Mouse (Mus musculus): ENCODE results near the gene Trappc6b. TPM values are rescaled to one million over a fixed set of nuclear protein-coding genes. Genes with fewer than 3 reads are reported as not detected.
A peak's percentile ranks its signal among the peaks of the same experiment; 100 is the strongest.

Trappc6b gene
- polyA plus RNA-seq (2015; fragmentation: Nextera tagmentation; extraction: Ambion mirVana), result 161 and 166 TPM in 2 replicates

DNA sequence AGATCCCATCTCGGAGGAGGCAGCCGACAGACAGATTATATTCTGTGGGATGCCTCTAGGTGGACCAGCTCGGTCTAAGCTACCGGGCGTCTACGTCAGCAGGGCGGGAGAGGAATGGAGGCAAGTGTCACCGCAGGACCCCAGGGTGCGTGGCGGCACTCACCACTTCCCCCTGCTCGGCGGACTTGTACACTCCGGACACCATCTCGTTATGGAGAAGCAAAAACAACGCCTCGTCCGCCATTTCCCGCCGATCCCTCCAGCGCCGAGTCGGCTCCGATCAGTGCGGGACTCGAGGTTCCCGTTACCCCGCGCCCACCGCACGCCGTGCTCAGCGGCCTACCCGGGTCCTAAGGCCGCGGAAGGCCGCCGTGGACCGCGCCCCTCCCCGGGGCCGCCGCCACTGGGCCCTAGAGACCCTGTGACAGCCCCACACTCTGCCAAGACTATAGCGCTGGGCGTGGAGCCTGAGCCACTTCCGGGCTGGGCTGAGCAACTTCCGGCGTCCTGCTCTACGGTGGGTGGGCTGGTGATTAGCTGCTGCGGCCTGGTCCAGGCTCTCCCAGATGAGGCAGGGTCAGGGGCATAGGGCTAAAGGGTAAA lies at the start of gene Trappc6b:
Gene Trappc6b, minus strand, starts transcription at position 480 of the 603 bp plus-strand sequence.
- H3K9ac ChIP-seq, result peak within 1 kb of the TSS; percentile 96
- WGBS, result under 1% methylated on average over 49 of the region's 49 CpGs
- no peaks in the 10 kb centered on the region for H3K9me3 ChIP-seq
- peaks cover 36% of the 10 kb centered on the region for H3K4me1 ChIP-seq (replicated peaks)
- H3K36me3 ChIP-seq, result peaks cover 19% of the 10 kb centered on the region
- peak within 1 kb of the TSS; percentile 58 for H3K4me2 ChIP-seq
- peaks cover 3% of the 10 kb centered on the region; the same call in 1 of the 2 replicates for H3K27me3 ChIP-seq
- peak within 1 kb of the TSS; percentile 97 for H3K27ac ChIP-seq (replicated peaks)
- peak; percentile 98 for ATAC-seq (ENCODE audit: low read depth)
- H3K4me3 ChIP-seq, result peak within 1 kb of the TSS; percentile 76

DNA sequence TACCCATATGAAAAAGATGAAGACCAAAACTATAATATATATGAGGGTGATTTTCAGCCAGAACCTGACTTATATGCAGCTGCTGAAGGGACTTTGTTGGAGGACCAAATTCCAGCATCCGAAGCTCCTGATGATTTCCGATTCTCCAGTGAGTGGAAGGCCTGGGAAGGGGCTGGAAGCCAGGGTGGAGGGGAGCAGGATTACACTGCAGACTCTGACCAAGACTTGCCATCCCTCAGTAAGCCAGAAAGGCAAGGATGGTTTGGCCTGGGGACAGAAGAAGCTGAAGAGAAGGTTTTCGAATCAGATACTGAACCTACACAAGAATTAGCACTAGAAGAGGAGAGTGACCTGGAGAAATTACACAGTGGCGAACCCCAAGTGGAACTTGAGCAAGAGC lies 46.7 kb upstream of the Trappc6b start:
- no peaks in the 10 kb centered on the region for H3K36me3 ChIP-seq
- H3K4me3 ChIP-seq, result no peak overlapping the region
- no peak overlapping the region for H3K27ac ChIP-seq (replicated peaks)
- WGBS, result 85% methylated on average over 4 of the region's 4 CpGs
- no peak overlapping the region for H3K9ac ChIP-seq
- no peaks in the 10 kb centered on the region for H3K9me3 ChIP-seq
- H3K27me3 ChIP-seq, result no peaks in the 10 kb centered on the region
- no peak overlapping the region for H3K4me2 ChIP-seq
- no peaks in the 10 kb centered on the region for H3K4me1 ChIP-seq (replicated peaks)
- no peak for ATAC-seq (ENCODE audit: low read depth)

DNA sequence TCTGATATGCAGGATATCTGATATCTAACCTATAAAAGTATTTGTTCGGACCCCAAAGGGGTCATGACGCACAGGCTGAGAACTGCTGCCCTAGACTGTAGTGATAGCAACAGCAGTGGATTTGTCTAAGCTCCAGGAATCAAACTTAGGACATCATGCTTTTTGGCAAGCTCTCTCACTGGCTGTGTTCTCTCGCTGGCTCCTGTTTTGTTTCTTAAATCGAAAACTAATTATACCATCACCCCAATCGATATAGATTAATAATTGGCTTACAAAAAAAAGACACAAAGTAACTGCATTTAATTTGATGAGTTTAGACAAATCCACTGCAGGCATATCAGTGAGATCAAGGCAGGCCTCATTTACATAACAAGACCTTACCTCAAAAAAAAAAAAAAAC lies 45.2 kb upstream of the Trappc6b start:
- 91% methylated on average over 5 of the region's 5 CpGs for WGBS

GRCm38 (mm10) chr12:59105914-59106313 lies 44.6 kb upstream of the Trappc6b start:
- Histone ChIP-seq H3K27ac (replicated peaks) (no peak overlapping the region), H3K27me3 (no peaks in the 10 kb centered on the region), H3K4me1 (replicated peaks) (no peaks in the 10 kb centered on the region), H3K9ac (no peak overlapping the region), H3K9me3 (no peaks in the 10 kb centered on the region), H3K4me2 (no peak overlapping the region), H3K4me3 (no peak overlapping the region), H3K36me3 (no peaks in the 10 kb centered on the region)
- 85% methylated on average over 6 of the region's 6 CpGs for whole genome bisulfite sequencing
- ATAC-seq (ENCODE audit: low read depth), result no peak

More for the DNA sequence above, 45.2 kb upstream of the Trappc6b start:
- Histone ChIP-seq H3K4me3 (no peak overlapping the region), H3K4me2 (no peak overlapping the region), H3K27ac (replicated peaks) (no peak overlapping the region), H3K9ac (no peak overlapping the region), H3K36me3 (no peaks in the 10 kb centered on the region), H3K27me3 (no peaks in the 10 kb centered on the region), H3K9me3 (no peaks in the 10 kb centered on the region), H3K4me1 (replicated peaks) (no peaks in the 10 kb centered on the region)
- ATAC-seq (ENCODE audit: low read depth), result no peak

GRCm38 (mm10) chr12:59104771-59105170 lies 43.5 kb upstream of the Trappc6b start:
- H3K27ac ChIP-seq (replicated peaks), result no peak overlapping the region
- no peaks in the 10 kb centered on the region for H3K9me3 ChIP-seq
- no peak overlapping the region for H3K9ac ChIP-seq
- no peak overlapping the region for H3K4me2 ChIP-seq
- H3K27me3 ChIP-seq, result no peaks in the 10 kb centered on the region
- WGBS, result 72% methylated on average over 5 of the region's 5 CpGs
- H3K4me1 ChIP-seq (replicated peaks), result no peaks in the 10 kb centered on the region
- no peaks in the 10 kb centered on the region for H3K36me3 ChIP-seq
- ATAC-seq (ENCODE audit: low read depth), result no peak
- H3K4me3 ChIP-seq, result no peak overlapping the region

DNA sequence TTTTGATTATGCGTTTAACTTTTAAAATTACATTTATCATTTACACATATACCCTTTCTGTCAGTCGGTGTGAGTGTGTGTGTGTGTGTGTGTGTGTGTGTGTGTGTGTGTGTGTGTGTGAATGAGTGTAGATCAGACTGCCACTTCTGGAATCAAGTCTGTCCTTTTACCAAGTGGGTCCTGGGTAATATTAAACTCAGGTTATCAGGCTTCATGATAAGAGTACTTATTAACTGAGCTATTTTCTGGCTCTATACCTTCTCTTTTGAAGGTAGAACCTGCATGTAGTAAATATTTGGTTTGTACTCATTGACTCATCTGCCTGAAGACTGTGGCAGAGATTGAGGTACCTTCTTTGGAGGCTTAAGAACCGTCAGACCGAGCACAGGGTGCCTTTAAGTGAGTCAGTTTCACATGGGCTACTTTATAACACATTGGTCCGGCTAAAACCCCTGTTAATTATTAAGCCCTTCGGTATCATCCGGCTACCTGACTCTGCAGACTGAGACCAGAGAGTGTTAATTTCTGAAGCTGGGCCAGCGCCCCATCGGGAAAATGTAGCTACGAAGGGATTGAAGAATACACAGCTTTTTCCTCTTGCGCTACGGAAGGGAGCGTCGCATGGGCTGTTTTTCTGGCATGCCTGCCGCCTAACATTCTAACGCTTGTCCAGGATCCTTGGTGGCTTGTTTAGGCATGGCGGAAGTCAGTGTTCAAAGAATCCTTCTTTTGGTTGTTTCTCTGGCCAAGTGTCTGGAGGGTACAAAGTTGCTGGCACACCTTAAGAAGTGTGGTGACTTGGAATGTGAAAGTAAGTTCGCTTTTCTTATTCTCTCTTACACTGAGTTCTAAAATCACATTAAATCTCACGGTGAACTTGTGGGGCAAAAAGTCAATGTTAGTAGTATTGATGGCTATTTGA lies 34.1 kb upstream of the Trappc6b start, which contains the start of gene Mia2:
Gene Mia2, plus strand, starts transcription at position 696 of the 922 bp plus-strand sequence.
- H3K36me3 ChIP-seq, result no peaks in the 10 kb centered on the region
- H3K4me3 ChIP-seq, result no peak within 1 kb of the TSS
- no peaks in the 10 kb centered on the region for H3K9me3 ChIP-seq
- H3K27ac ChIP-seq (replicated peaks), result no peak within 1 kb of the TSS
- no peak within 1 kb of the TSS for H3K9ac ChIP-seq
- 78% methylated on average over 19 of the region's 19 CpGs for whole genome bisulfite sequencing
- no peaks in the 10 kb centered on the region for H3K27me3 ChIP-seq
- no peak within 1 kb of the TSS for H3K4me2 ChIP-seq
- ATAC-seq (ENCODE audit: low read depth), result no peak
- no peaks in the 10 kb centered on the region for H3K4me1 ChIP-seq (replicated peaks)

DNA sequence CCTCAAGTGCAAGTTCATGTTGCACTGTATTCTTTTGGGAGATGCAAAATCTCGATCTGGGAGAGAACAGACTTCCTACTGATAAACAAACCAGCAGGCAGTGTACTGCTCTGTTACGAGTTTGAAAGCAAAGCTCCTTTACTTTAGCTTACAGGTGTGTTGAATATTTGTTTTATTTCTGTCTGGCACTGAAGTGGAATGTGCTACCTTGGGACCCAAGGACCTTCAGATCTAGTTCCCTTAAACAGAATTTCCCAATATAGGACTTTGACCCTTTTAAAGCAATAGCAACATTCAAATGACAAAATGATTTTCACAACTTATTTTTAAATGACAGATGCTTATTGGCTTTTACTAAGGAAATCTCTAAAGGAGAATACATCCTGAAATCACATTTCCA lies 32.3 kb upstream of the Trappc6b start:
- no peak for ATAC-seq (ENCODE audit: low read depth)
- WGBS, result 68% methylated on average over 2 of the region's 2 CpGs
- Histone ChIP-seq H3K27me3 (no peaks in the 10 kb centered on the region), H3K4me2 (no peak overlapping the region), H3K27ac (replicated peaks) (no peak overlapping the region), H3K4me1 (replicated peaks) (no peaks in the 10 kb centered on the region), H3K9ac (no peak overlapping the region), H3K4me3 (no peak overlapping the region), H3K36me3 (no peaks in the 10 kb centered on the region), H3K9me3 (no peaks in the 10 kb centered on the region)

- Histone ChIP-seq H3K27me3 (no peaks in the 10 kb centered on the region), H3K9me3 (no peaks in the 10 kb centered on the region), H3K9ac (no peak overlapping the region), H3K36me3 (no peaks in the 10 kb centered on the region), H3K4me2 (no peak overlapping the region), H3K4me1 (replicated peaks) (no peaks in the 10 kb centered on the region), H3K27ac (replicated peaks) (no peak overlapping the region), H3K4me3 (no peak overlapping the region)
- WGBS, result 89% methylated on average over 5 of the region's 5 CpGs
- no peak for ATAC-seq (ENCODE audit: low read depth)
These were observed 24.9 kb upstream of the Trappc6b start for GRCm38 (mm10) chr12:59086171-59086570.

GRCm38 (mm10) chr12:59084446-59084845 lies 23.2 kb upstream of the Trappc6b start:
- Histone ChIP-seq H3K4me1 (replicated peaks) (no peaks in the 10 kb centered on the region), H3K27ac (replicated peaks) (no peak overlapping the region), H3K36me3 (no peaks in the 10 kb centered on the region), H3K9me3 (no peaks in the 10 kb centered on the region), H3K27me3 (no peaks in the 10 kb centered on the region), H3K4me2 (no peak overlapping the region), H3K9ac (no peak overlapping the region), H3K4me3 (no peak overlapping the region)
- no peak for ATAC-seq (ENCODE audit: low read depth)
- WGBS, result 77% methylated on average over 5 of the region's 5 CpGs

GRCm38 (mm10) chr12:59080461-59080860 lies 19.2 kb upstream of the Trappc6b start:
- no peak overlapping the region for H3K4me2 ChIP-seq
- no peak overlapping the region for H3K27ac ChIP-seq (replicated peaks)
- WGBS, result 87% methylated on average over 4 of the region's 4 CpGs
- H3K4me3 ChIP-seq, result no peak overlapping the region
- 0 out of 2 replicates have a peak, but pooled peaks cover 2% of the 10 kb centered on the region for H3K36me3 ChIP-seq
- no peaks in the 10 kb centered on the region for H3K27me3 ChIP-seq
- ATAC-seq (ENCODE audit: low read depth), result no peak
- H3K9ac ChIP-seq, result no peak overlapping the region
- no peaks in the 10 kb centered on the region for H3K9me3 ChIP-seq
- H3K4me1 ChIP-seq (replicated peaks), result no peaks in the 10 kb centered on the region

DNA sequence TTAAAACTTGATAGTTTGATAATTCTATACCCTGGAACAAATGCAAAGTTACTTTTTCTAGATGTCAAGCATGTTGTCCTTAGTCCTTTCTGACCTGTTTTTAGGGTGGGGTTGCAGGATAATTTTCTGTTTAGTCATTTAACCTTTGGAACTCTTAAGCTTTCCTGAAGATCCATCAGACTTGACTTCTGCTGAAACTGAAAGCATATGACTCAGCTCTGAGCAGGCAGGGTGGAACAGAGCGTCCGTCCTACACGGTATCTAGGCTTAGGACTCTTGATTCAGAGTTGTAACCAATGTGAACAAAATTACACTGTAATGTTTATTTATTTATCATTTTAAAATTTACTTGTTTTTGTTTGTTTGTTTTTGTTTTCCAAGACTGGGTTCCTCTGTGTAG lies 16.6 kb upstream of the Trappc6b start:
- no peaks in the 10 kb centered on the region for H3K27me3 ChIP-seq
- H3K9me3 ChIP-seq, result no peaks in the 10 kb centered on the region
- peaks cover 11% of the 10 kb centered on the region for H3K36me3 ChIP-seq
- no peak overlapping the region for H3K9ac ChIP-seq
- no peak overlapping the region for H3K27ac ChIP-seq (replicated peaks)
- H3K4me3 ChIP-seq, result no peak overlapping the region
- WGBS, result 97% methylated on average over 3 of the region's 3 CpGs
- H3K4me1 ChIP-seq (replicated peaks), result no peaks in the 10 kb centered on the region
- no peak for ATAC-seq (ENCODE audit: low read depth)
- H3K4me2 ChIP-seq, result no peak overlapping the region

DNA sequence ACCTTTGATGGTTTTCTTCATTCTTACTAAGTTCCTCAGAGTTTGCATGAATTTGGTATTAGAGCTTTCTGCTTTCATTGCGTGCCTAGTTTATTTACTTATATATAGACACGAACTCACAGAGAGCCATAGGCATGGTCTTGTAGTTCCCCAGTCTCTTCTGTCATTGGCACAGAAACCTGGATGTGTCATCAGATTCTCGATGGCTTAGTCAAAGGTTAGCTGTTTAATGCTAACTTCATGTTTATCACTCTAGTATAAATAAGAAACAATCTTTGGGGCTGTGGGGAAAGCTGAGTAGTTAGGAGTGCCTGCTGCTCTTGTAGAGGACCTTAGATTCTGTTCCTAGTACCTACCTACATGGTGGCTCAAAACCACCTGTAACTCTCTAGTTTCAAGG lies 15.7 kb upstream of the Trappc6b start:
- Histone ChIP-seq H3K4me3 (no peak overlapping the region), H3K9me3 (no peaks in the 10 kb centered on the region), H3K9ac (no peak overlapping the region), H3K27ac (replicated peaks) (no peak overlapping the region), H3K36me3 (peaks cover 19% of the 10 kb centered on the region), H3K4me1 (replicated peaks) (no peaks in the 10 kb centered on the region), H3K27me3 (no peaks in the 10 kb centered on the region), H3K4me2 (no peak overlapping the region)
- no peak for ATAC-seq (ENCODE audit: low read depth)
- 89% methylated on average over 3 of the region's 3 CpGs for WGBS

All from neural tube, embryonic 13.5 days (tissue).